Mouse (Mus musculus): ENCODE data around the gene Olfr1217.

DNA sequence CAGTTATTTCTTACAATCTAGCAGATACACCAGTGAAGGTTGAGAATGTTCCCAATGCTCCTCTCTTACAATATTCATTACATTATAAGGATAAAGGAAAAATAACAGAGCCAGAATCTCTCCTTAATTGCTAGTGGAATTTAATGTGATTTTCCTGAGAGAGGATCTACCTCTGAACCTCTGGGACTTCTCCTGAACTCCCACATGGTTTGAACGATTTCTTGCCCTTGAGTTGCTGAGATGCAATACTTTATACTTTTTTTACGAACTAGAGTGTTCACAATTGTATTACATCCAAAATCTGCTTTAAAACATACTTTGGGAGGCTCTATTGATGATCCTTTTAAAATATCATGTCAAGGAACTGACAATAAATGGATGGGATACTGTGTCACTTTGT, 25.0 kb downstream of the Olfr1217 start, which contains the start of gene Olfr1215:
- TF ChIP-seq CTCF (IDR thresholded peaks at IDR 0.05; ENCODE audit: low read depth), result no peak
- TF ChIP-seq EP300 (optimal IDR thresholded peaks at IDR 0.05), result no peak
